Mouse (Mus musculus) bone marrow macrophage, adult 2 months (primary cell): ENCODE results near the gene Cramp1l.

Experiments used
- CTCF ChIP-seq: IDR thresholded peaks from 2 replicates; pipeline ENCODE4 v1.5.1; 2012; ENCODE audit warnings: low read depth, mild to moderate bottlenecking, low read length, moderate library complexity
- POLR2A ChIP-seq: IDR thresholded peaks from 2 replicates; pipeline ENCODE4 v1.6.1; 2012; ENCODE audit warnings: mild to moderate bottlenecking, low read depth, low read length, borderline replicate concordance

DNA sequence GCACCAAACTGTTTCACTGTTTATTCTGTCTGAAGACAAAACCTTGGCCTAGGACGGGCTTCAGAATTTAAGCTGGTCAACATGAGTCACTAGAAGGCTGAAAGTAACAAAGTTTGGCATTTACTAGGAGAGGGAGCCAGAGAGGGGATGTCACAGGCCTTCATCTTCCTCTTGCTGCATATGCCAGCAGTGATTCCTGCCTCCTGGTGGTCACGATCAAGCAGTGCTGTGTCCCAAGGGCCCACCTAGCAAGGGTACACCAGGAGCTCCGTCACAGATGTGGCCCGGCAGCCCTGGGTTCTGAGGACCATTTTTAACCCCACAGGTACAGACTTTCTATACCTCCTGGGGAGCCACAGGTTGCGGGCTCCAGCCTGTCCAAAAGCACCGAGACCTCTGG is 41.5 kb upstream of the Cramp1l start:
- no peak for TF ChIP-seq POLR2A
- no peak for TF ChIP-seq CTCF
